Mouse (Mus musculus) CD4-positive, CD25-positive, alpha-beta regulatory T cell, adult 4 months (primary cell): ENCODE results near the gene Dusp14. TPM values are rescaled to one million over a fixed set of nuclear protein-coding genes. Genes with fewer than 3 reads are reported as not detected.
A peak's percentile ranks its signal among the peaks of the same experiment; 100 is the strongest.

Experiments
- ATAC-seq: one replicate; pipeline ENCODE4 v1.8.0; 2017
- polyA plus RNA-seq, 2 experiments: library from polyadenylated mRNA; unstranded; fragments of 100-300 nt; shearing (Covaris generic); gene quantifications; one replicate each; pipeline ENCODE4 v1.2.1; 2017

Gene Dusp14
- 1 to 10 TPM; 7.3 to 10.0 TPM for polyA plus RNA-seq

DNA sequence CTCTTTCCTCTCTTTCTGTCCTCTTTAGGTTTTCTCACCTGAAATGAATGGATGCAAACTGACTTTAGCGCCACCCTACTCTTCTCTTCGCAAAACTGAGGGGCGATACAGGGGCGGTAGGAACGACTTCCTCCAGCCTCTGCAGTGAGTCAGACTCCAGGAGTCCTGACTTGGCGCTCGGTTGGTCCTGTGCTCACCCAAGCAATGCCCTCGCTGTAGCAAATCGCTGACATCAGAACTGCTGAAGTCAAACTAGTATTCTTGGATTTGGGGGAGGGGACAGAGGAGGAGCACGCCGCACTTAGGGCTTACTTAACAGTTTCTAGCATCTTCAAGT lies at the start of gene Dusp14:
Dusp14 (minus strand) TSS at position 228 of the 337 bp plus-strand sequence.
- ATAC-seq, result no peak

DNA sequence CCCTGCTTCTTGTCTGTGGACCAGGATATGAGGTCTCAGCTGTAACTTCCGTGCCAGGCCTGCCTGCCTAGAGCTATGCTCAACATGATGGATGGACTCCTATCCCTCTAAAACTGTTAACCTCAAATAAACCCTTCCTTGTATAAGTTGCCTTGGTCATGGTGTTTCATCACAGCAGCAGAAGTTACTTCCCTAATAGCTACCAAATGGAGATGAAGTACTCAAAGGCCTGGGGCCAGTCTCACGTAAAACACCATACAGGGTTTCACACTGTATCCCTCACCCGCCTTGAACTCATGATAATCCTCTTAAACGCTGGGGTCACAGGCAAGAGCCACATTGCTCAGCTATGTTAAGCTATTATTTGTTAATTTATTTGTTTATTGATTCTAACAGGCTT lies 48.4 kb upstream of the Dusp14 start:
- ATAC-seq, result no peak

DNA sequence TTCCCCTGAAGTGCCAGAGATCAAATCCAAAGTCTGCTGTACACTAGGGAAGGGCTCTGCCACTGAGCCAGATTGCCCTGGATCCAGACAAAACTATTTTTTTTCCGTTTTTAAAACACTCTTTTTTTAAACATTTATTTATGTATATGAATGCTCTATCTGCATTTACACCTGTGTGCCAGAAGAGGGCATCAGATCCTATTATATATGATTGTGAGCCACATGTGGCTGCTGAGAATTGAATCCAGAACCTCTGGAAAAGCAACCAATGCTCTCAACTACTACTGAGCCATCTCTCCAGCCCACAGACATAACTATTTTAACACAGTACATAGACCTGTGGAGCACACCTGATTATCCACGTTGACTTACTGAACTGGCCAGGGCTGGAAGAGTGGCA lies 47.2 kb upstream of the Dusp14 start:
- ATAC-seq, result no peak

DNA sequence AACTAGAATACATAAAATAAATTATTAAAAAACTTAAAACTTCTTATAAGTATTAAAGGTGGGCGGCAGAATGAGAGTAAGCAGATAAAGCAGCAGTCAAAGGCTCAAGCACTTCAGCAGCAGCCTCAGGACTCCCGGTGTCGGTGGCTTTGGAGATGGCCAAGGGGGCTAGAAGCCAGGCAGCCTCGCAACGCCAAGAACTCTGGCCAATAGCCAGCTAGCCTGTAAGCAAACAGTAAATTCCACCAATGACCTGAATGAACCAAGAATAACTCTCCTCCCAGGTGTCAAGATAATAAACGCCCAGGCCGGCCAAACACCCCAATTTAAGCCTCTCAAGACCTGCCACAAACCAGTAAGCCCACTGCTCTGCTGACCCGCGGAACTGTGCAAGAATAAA lies 46.6 kb upstream of the Dusp14 start:
- no peak for ATAC-seq

DNA sequence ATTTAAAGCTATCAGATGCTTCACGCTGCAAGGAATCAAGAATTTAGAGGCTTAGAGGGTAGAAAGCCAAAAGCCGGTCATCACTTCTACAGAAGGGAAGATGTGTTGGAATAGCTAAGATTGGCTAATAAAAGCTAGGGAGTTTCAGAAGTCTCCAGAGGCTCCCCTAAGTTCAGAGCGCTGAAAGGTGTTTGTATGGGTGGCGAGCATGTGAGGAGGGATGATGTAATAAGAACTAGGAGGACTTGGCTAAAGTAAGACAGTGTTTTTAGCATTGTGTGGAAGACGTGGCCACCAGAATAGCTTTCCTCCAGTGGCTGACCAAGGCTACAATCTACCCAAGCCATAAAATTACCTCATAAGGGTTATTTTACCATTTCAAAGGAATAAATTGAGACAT lies 44.6 kb upstream of the Dusp14 start:
- no peak for ATAC-seq

DNA sequence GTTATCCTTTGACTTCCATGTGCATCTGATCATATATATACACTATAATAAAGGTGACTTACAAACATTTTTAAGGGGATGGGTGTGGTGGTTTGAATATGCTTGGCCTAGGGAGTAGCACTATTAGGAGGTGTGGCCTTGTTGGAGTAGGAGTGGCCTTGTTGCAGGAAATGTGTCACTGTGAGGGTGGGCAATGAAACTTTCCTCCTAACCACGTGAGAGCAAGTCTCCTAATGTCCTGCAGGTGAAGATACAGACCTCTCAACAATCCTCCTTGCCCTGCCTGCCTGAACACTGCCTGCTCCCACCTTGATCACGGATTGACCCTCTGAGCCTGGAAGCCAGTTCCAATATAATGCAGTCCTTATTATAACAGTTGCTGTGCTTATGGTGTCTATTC lies 38.1 kb upstream of the Dusp14 start:
- ATAC-seq, result no peak

DNA sequence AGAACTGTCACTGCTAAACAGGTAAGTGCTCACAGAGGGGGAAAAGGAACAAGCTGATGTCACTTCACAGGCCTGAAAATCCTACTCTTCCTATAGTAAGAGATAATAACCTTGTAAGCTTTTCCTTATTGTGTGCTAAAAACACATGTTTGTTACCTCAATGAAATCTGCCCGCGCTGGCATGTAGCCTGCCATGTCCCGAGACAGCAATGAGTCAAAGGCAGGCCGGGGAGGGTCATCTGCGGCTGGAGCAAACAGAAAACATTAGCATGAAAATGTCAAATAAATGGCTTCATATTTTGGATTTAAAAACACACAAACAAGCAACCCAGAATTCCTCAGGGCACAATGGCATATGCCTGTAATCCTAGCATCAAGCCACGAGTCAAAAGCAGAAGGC lies 35.0 kb upstream of the Dusp14 start:
- no peak for ATAC-seq

DNA sequence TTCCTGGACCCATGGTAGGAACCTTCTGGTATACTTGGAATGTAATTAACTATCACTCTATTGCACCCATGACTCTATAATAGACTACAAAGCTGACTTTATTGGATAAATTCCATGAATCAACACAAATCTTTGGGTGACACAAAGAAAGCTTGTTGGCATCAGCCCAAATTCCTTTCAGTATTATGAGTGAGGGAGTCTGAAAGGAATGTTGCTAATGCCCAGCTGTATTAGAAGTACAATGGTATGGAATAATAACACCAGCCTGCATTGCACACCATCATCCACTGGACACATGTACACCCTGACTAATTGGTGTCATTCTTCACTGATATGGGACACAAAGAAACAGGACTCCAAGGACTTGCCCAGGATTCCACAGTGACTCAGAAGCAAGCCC lies 32.1 kb upstream of the Dusp14 start:
- no peak for ATAC-seq

DNA sequence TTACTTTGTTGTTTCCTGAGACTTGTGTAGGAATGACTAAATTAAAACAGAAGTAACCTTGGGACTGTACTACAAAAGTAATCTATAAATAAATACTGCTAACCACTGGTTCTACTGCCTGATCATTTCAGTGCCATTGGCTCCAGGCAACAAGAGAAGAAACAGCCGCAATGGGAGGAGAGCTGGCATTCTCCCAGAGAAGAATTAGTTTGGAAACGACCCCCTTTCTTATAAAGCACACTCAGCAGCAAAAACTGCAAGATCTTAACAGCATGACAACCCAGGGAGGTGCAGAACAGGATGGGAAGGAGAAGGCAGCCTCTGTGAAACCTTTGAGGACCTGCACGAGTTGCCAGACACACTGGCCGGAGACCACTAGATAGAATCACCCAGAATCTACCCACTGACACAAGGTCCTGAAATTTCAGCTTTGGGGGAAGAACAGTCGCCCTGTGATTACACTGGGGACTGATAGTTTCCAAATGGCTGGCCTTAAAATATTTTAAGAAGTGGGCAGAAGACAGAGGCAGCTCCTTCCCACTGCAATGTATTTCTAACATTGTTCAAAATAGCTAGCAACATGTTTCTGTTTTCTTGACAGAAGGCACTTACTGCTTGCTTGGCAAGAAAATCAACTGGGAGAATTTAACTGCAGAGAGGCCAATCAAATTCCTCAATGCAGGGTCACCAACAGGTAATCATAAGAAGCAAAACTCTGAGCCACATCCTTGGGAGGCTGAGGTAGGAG lies 28.4 kb upstream of the Dusp14 start:
- no peak for ATAC-seq

DNA sequence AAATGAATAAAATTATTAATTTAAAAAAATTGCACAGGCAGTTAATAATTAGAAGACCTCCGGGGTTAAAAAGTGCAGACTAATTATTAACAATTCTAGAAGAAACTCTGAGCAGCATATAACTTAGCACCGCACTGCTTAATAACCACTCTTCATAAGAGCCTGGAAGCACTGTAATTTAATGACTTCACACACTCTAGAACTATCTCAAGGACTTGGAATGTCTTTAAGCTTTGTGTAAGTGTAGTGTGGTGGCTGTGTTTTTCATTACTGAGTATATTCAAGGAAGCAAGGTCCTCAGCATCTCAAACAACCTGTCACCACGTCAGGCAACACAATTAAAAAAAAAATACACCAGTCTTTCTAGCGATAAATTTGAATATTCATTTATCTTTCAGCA lies 26.0 kb upstream of the Dusp14 start:
- ATAC-seq, result no peak

DNA sequence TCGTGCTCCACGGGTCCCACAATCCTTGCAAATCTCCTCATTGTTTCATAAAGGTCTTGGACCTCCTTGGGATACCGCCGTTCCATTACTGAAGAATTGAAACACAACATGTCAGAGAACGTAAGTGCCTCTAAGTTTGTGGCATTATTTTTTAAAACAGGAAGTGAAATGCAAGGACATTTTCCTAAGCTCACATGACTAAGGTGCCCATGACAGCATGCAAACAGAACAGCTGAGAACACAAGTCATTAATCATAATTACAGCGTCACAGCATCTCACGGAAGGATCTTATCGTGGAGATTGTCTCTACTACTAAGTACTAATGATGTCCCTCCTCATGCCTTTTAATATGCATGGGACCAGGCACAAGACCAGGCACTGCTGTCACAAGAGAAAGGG lies 21.5 kb upstream of the Dusp14 start:
- no peak for ATAC-seq

DNA sequence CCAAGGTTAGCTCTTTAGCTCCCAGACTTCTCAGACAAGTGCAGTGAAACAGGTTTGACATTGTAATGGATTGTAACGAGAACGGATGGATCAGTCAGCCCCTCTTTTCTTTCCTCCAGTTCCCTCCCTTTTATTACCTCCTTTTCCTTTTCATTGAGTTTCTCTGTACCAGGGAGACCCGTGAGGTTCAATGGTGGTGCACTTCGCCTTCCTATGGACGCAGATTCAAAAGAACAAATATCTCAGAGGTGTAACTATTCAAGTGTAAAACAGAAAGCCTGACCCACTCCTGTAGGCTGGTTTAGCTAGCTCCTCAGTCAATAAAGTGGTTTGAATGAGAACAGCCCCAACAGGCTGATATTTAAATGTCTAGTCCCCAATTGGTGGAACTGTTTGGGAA lies 12.8 kb upstream of the Dusp14 start:
- no peak for ATAC-seq

DNA sequence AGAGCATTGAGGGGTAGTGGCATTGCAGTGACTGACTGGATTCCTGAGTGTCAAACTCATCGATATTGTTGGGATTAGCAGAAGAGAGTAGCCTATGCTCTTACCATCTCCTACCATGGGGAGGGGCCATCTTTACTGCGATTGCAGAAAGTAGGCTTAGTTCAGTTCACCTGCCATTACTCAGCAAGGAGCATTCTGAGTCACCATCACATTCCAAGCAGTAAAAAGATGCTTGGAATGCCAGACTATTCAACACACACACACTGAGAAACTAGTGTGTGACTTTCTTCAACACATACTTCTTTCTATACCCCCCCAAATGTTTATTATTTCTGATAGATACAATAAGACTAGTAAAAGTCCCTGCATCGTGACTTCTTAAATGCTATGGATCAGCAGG lies 11.3 kb upstream of the Dusp14 start:
- ATAC-seq, result no peak

DNA sequence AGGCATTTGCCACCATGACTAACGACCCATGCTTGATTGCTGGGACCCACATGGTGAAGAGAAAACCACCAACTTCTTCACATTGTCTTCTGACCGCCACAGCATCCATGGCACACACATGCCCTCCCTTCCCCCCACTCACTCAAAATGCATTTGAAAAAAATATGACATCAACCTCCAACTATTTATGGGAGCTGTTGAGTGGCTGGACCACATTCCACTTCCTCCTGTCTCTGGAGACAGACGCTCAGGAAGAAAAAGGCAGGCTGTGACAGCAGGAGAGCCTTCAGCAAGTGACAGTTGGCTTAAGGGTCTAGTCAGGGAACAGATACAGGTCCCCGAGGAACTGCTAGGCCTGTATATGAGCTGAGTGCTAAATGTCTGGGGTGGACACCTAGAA lies 10.8 kb upstream of the Dusp14 start:
- ATAC-seq, result no peak

DNA sequence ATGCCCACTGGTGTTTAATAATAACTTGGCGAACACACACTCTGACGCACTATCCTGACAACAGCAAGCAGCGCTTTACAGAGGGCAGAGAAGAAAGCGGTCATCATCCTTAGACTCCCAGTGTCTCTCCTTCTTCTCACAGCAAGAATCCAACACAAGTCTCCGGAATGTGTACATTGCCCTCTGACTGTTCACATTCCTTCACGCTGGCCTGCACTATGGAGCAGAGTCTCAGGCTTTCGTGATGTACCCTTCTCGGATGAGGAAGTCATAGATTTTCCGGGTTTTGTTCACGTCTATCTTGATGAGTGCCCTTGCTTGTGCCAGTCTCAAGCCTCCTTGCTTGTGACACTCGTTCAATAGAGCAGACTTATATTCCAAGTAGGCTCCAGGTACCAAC lies 10.3 kb upstream of the Dusp14 start:
- no peak for ATAC-seq

DNA sequence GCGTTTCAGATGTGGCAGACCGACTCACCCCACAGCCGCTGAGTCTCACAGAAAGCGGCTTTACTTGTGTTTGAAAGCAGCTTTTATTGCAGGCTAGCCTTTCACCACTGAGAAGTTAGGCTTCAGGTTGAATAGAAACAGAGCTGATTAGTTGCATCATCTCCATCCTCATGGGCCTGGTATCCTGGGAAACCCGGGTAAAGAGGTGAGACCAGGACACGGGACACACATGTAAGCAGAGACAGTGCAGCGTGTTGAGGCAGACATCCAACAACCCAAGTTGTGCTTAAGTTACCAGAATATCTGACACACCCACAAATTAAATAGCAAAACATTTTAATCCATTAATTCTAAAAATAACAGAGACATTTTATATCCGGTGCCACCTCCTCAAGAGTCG lies 9.5 kb upstream of the Dusp14 start:
- no peak for ATAC-seq

DNA sequence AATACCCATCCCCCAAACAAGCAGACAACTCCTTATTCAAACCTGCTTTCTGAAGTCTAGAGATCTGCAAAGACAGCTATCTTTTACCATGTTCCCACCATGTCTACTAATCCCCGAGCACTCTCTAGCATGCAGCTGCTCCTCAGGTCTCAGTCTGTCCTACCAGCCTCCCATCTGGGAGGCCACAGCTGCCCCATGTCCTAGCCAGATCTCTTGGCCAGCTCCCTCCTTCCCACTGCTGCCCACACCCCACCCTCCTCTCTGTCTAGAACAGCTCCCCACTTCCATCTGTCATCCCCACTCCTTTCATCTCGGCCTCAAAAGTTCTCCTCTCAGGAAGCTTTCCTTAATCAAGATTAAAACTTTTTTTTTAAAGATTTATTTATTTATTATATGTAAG lies 7.9 kb upstream of the Dusp14 start:
- ATAC-seq, result no peak

DNA sequence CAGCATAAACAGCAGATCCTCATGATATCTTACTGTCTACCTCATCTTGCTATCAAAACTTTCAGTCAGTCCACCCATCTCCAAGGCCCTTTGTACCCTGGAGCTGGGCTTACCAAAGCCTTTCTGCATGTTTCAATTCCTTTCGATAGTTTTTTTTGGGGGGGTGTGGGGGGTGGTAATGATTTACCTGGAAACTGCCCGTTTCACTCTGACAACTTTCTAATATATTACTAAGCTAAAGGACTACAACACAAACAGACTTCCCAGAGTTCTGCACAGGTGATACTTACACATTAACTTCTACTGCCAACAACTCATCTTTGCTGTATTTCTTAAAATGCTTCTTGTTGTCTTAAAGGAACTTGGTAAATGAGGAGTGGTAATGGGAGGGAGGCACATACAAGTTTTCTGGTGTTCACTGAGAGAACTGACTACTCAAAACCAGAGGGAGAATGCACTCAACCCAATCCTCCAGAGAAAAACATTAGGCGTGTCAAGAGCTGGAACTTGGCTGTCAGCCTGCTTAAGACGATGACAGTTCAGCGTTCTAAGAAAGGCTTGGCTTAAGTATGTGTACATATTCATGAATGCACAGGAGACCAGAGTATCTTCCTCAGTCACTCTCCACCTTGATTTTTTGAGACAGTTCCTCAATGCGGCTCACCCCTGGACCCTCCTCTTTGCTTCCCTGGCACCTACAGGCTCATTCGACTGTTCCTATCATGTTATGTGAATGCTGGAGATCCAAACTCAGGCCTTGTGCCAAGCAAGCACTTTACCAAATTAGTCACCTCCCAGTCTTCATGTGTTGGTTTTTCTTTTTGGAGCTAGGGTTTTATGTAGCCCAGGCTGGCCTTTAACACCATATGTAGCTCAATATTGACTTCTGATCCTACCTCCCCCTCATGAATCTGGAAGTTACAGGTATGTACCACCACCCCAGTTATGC lies 5.0 kb upstream of the Dusp14 start:
- ATAC-seq, result no peak

DNA sequence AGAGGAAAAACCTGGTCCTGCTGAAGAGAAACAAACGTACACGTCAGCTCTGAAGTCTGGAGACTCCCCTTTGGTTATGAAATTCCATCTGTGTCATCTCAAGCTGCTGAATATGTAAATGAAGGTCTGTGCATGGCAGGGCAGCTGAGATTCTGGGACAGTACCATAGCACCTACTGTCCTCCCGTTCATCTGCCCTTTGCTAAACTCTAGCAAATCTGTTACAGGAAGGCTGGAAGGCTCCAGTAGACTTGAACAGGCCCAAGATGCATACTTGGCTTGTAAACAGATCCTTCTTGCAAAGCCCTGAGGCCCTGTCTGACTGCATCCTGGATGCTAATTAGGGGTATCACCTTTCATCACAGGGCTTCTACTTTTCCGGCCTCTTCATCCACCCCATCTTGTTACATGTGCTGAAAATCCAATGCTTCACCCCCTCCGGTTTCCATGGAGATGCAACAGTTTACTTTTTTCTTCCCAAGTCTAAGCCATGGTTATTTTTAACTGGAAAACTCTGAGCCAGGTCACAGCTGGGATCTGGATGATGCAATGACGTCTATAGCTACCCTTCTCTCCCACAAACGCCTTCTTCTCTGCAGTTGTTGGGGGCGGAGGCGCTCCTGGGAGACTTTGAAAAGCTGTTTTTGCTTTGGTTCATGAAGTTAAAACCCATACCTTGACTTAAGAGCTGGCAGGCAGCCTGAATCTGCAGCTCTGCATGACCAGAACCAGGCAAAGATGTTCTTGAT lies 4.0 kb upstream of the Dusp14 start:
- peak; percentile 57 for ATAC-seq

DNA sequence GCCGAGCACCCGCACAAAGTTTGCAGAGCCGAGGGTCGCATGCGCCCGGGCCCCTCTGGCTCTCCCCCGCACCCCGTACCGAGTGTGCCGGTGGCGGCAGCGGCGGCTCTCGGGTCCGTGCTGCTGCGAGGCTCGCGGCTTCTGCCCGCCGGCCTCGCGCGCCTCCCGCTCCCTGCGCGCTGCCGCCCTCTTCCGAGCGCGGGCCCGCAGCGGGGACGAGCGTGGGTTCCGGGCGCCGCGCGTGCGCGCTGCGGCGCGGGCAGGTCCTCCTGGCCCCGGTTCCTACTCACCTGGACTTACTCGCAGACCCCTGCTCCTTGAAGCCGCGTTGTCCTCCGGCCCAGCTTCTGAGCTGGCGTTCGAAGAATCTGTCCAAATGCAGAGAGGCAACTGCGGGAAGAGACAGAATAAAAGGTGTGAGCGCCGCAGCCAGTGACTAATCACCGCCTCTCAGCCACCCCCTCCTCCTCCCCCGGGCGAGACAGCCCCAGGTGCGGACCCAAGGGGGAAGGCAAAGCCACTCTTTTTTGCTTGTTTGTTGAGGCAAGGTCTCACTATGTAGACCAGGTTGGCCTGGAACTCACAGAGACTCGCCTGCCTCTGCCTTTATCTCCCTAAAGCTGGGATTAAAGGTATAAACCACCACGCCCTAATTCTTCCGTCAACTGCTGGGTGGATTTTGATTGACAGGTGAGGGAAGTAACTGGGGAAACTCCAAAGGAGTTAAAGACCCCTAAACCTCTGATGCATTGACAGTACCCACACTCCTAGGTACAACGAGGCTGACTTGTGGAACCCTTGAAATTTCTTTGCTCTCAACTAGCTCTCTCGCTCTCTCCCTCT lies 649 bp downstream of the Dusp14 start:
- peak; percentile 45 for ATAC-seq

DNA sequence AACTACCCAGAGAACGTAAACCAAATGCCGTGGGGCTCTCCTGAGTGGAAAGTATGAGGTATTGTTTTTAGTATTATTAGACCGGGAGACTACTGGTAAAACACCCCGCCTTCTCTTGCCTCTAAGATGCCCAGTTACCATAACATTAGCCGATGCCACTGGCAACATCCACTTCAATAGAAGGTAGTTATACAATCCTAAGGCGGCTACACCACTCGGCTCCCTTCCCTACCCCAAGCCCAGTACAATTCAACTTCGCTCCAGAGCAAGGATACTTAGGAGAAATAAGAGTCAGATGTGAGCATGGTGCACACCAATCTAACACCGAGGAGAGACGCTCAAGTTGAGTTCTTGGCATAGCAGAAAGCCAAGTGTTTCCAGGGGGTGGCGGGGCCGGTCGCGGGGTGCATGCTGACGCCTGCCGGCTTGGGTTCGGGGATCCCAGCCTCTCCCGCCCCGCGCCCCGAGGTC lies 1.3 kb downstream of the Dusp14 start:
- peak; percentile 45 for ATAC-seq

DNA sequence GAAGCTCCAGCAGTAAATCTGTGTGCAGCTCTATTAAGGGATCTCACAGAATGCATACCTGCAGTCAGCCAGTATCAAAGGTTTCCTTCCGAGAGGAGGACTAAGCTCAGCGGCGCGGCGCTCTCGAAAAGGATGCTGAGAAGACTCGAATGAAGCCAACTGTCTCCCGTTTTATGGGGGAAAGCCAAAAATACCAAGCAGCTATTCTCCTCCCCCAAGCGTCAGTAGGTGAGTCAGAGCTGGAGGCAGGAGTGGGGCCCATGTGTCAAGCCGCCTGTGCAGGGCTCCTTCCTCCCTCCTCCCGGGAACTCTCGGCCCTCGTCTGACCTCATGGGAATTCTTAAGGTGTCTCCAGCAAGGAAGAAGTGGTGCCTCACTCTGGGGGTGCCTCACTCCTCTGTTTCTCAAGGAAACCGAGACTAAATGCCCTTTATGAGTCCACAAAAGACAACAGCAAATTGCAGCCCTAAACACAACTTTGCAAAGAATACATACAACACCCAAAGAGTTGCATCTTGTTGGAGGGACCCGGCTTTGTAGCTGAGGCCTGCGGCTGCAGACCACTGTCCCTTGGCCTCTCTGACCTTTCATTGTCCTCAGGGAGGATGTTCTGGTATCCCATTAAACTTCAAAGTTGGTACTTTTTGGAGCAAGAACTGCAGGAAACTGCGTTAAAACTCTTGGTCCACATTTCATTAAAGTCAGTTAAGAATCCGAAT lies 2.0 kb downstream of the Dusp14 start:
- ATAC-seq, result peak; percentile 49
